Mouse (Mus musculus) heart, adult 2 months (tissue): ENCODE results near the gene Il12b. TPM values are rescaled to one million over a fixed set of nuclear protein-coding genes. Genes with fewer than 3 reads are reported as not detected.
A peak's percentile ranks its signal among the peaks of the same experiment; 100 is the strongest.

Source experiments
- DNase-seq, 2 experiments: peaks; one replicate each; pipeline ENCODE4 v3.0.0; 2021
- H3K27ac ChIP-seq: fragments of 200-600 bp; 2 replicates; pipeline ENCODE4 v1.8.1; 2022
- H3K27me3 ChIP-seq: fragments of 200-500 bp; 2 replicates; pipeline ENCODE4 v1.6.1; 2012; ENCODE audit warnings: mild to moderate bottlenecking, low read length, inconsistent platforms, mixed read lengths; ENCODE audit not compliant: control insufficient read depth, insufficient read depth
- H3K36me3 ChIP-seq: fragments of 200-500 bp; 2 replicates; pipeline ENCODE4 v1.6.1; 2012; ENCODE audit warnings: low read length, inconsistent platforms; ENCODE audit not compliant: control insufficient read depth, insufficient read depth
- H3K4me1 ChIP-seq: fragments of 200-500 bp; 2 replicates; pipeline ENCODE4 v1.6.1; 2011; ENCODE audit warnings: low read length; ENCODE audit not compliant: control insufficient read depth, insufficient read depth
- H3K4me3 ChIP-seq: fragments of 200-600 bp; 2 replicates; pipeline ENCODE4 v1.8.1; 2022
- H3K79me2 ChIP-seq: fragments of 200-500 bp; replicated peaks from 2 replicates; pipeline ENCODE4 v1.6.1; 2012; ENCODE audit warnings: mild to moderate bottlenecking, inconsistent platforms, low read length, moderate library complexity, mixed read lengths; ENCODE audit not compliant: control insufficient read depth, insufficient read depth
- H3K9ac ChIP-seq: fragments of 200-500 bp; 2 replicates; pipeline ENCODE4 v1.6.1; 2012; ENCODE audit warnings: low read depth, mild to moderate bottlenecking, control low read depth, inconsistent platforms, low read length, mixed read lengths
- CTCF ChIP-seq: fragments of 200-600 bp; IDR thresholded peaks from 2 replicates; pipeline ENCODE4 v1.8.1; 2022; ENCODE audit warnings: antibody characterized with exemption, mild to moderate bottlenecking, moderate library complexity
- EP300 ChIP-seq: fragments of 200-500 bp; IDR thresholded peaks from 2 replicates; pipeline ENCODE4 v1.6.1; 2011; ENCODE audit warnings: low read depth, low read length, control low read depth; ENCODE audit not compliant: insufficient read depth
- POLR2A ChIP-seq: fragments of 200-500 bp; IDR thresholded peaks from 2 replicates; pipeline ENCODE4 v1.6.1; 2011; ENCODE audit warnings: mild to moderate bottlenecking, low read depth, low read length, control low read depth; ENCODE audit not compliant: insufficient read depth
- WGBS: fragments of 180-500 bp; shearing (Covaris S2); methylation state at CpG from one replicate; pipeline ENCODE4 v1.1.7; 2018; 5-methylcytosine and 5-hydroxymethylcytosine counted together
- intact Hi-C: fragments of 180-260 bp; cut with DNase I; formaldehyde crosslinking; loops from one replicate; pipeline ENCODE4 v1.15.1; 2025
- polyA plus RNA-seq: library from polyadenylated mRNA; depleted of rRNA; stranded (reverse); fragments of >200 nt; gene quantifications from 2 replicates; pipeline ENCODE4 v1.2.3, GENCODE M21; 2012
- total RNA-seq, 2 experiments: library from RNA; stranded (reverse); gene quantifications; 2 replicates each; pipeline ENCODE4 v1.2.3; 2021

The Il12b gene
- total and polyA plus RNA-seq, 3 experiments: not detected

DNA sequence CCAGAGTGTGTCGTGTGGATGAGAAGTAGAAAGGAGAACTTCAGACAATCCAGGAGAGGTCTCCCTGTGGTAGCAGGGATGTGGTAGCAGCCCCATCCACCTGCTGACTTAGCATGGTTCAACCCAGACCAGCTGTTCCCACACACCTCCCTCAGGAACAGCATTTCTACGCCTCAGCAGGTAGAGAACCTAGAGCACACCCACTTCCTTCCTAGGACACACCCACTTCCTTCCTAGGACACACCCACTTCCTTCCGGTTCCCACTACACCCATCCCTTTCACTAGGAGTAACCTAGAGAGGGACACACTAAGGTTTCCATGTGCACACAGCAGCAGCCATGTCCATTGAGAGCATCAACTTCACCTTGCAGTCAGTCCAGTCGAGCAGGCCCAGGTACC lies 4.5 kb upstream of the Il12b start:
- intact Hi-C loops: no loop called here
- no peaks in the 10 kb centered on the region for H3K4me1 ChIP-seq
- no peaks in the 10 kb centered on the region for H3K79me2 ChIP-seq
- DNase-seq: no peak
- no peak overlapping the region for H3K27ac ChIP-seq
- no peak overlapping the region for H3K4me3 ChIP-seq
- H3K36me3 ChIP-seq: no peaks in the 10 kb centered on the region
- no peaks in the 10 kb centered on the region for H3K27me3 ChIP-seq
- WGBS: 66% methylated on average over 4 of the region's 4 CpGs
- no peak overlapping the region for H3K9ac ChIP-seq
- TF ChIP-seq EP300: no peak
- TF ChIP-seq CTCF: no peak
- TF ChIP-seq POLR2A: no peak

- 55% methylated on average over 3 of the region's 3 CpGs for WGBS
- intact Hi-C loops: no loop called here
Measured at GRCm38 (mm10) chr11:44397551-44397950, 2.3 kb upstream of the Il12b start.

DNA sequence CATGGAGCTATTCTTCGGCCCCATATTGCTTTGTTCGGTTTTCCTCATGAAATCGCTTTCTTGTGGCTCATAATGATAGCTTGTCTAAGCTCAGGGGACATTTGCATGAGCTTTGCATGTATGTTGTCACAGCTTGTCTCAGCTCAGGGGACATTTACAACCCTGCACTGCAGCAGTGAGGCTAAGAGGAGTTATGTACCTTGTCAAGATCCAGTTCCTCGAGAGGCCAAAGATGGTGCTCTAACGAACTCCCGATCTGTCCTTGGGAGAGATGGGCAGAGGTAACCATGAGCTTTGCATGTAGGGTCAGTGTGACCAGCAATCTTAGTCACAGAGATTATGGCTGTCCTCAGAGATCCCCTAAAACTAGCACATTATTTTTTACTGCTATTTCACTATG lies 1.5 kb upstream of the Il12b start:
- no peak overlapping the region for H3K9ac ChIP-seq
- intact Hi-C loops: no loop called here
- peaks cover 2% of the 10 kb centered on the region; the same call in 1 of the 2 replicates for H3K4me1 ChIP-seq
- H3K79me2 ChIP-seq: no peaks in the 10 kb centered on the region
- 77% methylated on average over 6 of the region's 6 CpGs for WGBS
- no peak for DNase-seq
- no peaks in the 10 kb centered on the region for H3K27me3 ChIP-seq
- TF ChIP-seq EP300: no peak
- no peak overlapping the region for H3K27ac ChIP-seq
- no peak overlapping the region for H3K4me3 ChIP-seq
- no peaks in the 10 kb centered on the region for H3K36me3 ChIP-seq

More at GRCm38 (mm10) chr11:44397551-44397950, 2.3 kb upstream of the Il12b start:
- Histone ChIP-seq H3K27ac (no peak overlapping the region), H3K9ac (no peak overlapping the region), H3K4me3 (no peak overlapping the region), H3K36me3 (no peaks in the 10 kb centered on the region), H3K79me2 (no peaks in the 10 kb centered on the region), H3K4me1 (peaks cover 2% of the 10 kb centered on the region; the same call in 1 of the 2 replicates), H3K27me3 (no peaks in the 10 kb centered on the region)
- no peak for DNase-seq
- no peak for TF ChIP-seq EP300
- TF ChIP-seq CTCF: no peak
- no peak for TF ChIP-seq POLR2A

DNA sequence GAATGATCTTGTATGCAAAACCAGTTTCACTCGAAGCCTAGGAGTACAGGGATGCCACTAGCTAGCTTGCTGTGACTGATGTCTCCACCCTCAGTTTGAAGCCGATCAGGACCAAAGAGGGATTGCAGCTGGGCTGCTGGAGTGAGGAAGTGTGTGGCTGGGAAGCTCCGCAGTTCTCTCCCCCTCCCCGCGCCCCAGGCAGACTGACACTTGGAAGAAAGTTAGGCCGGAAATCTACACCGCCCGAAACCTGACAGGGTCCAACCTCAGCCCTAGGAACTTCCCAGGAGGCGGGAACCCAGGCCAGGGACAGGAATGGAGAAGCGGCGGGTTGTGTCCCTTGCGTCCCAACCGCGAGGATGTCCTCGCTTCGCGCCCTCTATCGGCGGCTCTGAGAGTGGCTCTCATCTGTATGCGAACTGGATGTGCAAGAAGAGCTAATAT lies 1.1 kb upstream of the Il12b start:
- Histone ChIP-seq H3K9ac (no peak overlapping the region), H3K4me1 (peaks cover 2% of the 10 kb centered on the region; the same call in 1 of the 2 replicates), H3K27ac (no peak overlapping the region), H3K79me2 (no peaks in the 10 kb centered on the region), H3K27me3 (no peaks in the 10 kb centered on the region), H3K36me3 (no peaks in the 10 kb centered on the region), H3K4me3 (peak overlapping the region; percentile 13; the same call in 1 of the 2 replicates)
- DNase-seq: peak; percentile 75 to 83
- TF ChIP-seq EP300 (no peak), CTCF (peak; percentile 88)
- 4% methylated on average over 20 of the region's 20 CpGs for WGBS
- intact Hi-C loops: no loop called here

DNA sequence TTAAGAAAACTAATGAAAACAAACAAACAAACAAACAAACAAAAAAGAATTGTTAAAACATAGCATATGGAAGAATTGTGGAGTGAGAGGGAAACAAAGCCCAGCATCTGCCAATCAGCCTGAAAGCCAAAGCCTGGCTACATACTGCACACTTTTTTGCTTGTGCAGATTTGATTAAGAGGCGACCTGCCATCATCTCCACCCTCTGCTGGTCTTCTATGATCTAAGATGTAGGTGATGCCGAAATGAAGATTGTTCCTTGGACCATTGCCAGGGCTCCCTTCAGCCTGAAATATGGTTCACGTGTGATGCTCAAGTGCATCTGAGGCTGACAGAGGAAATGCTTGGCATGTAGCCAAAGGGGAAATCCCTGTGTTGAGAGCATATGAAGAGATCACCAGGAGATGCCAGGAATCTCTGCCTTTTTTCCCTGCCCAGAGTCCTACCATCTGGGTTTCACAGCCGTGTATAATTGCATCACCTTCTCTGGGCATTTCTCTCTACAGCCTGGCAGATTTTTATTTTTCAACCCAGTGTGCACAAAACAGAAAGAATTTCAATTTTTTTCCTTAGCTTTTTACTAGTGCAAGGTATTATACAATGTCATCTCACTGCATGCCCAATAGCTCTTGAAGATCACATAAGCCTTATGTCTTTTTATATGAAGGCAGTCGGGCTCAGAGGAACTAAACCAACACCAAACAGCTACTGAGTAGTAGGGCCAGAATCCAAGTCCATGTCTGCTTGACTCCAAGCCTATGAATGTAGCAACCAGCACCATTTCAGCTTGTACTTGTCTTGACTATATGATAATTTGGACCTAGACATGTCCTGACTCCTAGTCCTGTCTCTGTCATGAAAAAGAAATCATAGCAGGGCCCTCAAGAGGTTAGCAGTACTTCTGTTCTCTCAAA lies 2.0 kb downstream of the Il12b start:
- H3K79me2 ChIP-seq: no peaks in the 10 kb centered on the region
- no peak overlapping the region for H3K9ac ChIP-seq
- H3K4me1 ChIP-seq: peaks cover 2% of the 10 kb centered on the region; the same call in 1 of the 2 replicates
- no peak for DNase-seq
- 33% methylated on average over 5 of the region's 5 CpGs for WGBS
- intact Hi-C loops: no loop called here
- H3K36me3 ChIP-seq: no peaks in the 10 kb centered on the region
- H3K27me3 ChIP-seq: no peaks in the 10 kb centered on the region
- no peak for TF ChIP-seq CTCF
- TF ChIP-seq EP300: no peak
- TF ChIP-seq POLR2A: no peak
- H3K27ac ChIP-seq: no peak overlapping the region
- H3K4me3 ChIP-seq: no peak overlapping the region

- Histone ChIP-seq H3K27ac (no peak overlapping the region), H3K27me3 (no peaks in the 10 kb centered on the region), H3K4me1 (peaks cover 2% of the 10 kb centered on the region; the same call in 1 of the 2 replicates), H3K4me3 (no peak overlapping the region), H3K9ac (no peak overlapping the region), H3K36me3 (no peaks in the 10 kb centered on the region), H3K79me2 (no peaks in the 10 kb centered on the region)
- DNase-seq: no peak
- intact Hi-C loops: no loop called here
- TF ChIP-seq CTCF (no peak), POLR2A (no peak), EP300 (no peak)
- WGBS: 82% methylated on average over 4 of the region's 4 CpGs
Measured at GRCm38 (mm10) chr11:44405113-44405512, 5.2 kb downstream of the Il12b start.
